Mouse (Mus musculus): Measurements from ENCODE around the gene Il12rb2. TPM values are rescaled to one million over a fixed set of nuclear protein-coding genes. Genes with fewer than 3 reads are reported as not detected.
A peak's percentile ranks its signal among the peaks of the same experiment; 100 is the strongest.

Gene Il12rb2
- polyA plus RNA-seq, 1 experiment from 2014 or later, result not detected

- Histone ChIP-seq H3K9ac (ENCODE audit: low read depth, low read length) (no peak overlapping the region), H3K27me3 (replicated peaks; ENCODE audit: control insufficient read depth, insufficient read depth, low read length) (no peaks in the 10 kb centered on the region), H3K36me3 (ENCODE audit: control insufficient read depth, insufficient read depth) (no peaks in the 10 kb centered on the region), H3K4me2 (replicated peaks; ENCODE audit: low read depth) (no peak overlapping the region), H3K27ac (ENCODE audit: low read depth, low read length) (no peak overlapping the region), H3K9me3 (ENCODE audit: control insufficient read depth) (no peaks in the 10 kb centered on the region), H3K4me1 (replicated peaks; ENCODE audit: control insufficient read depth, insufficient read depth, low read length) (no peaks in the 10 kb centered on the region), H3K4me3 (ENCODE audit: low read depth, low read length) (no peak overlapping the region)
- 91% methylated on average over 4 of the region's 4 CpGs for WGBS
- no peak for ATAC-seq
- no peak for TF ChIP-seq CTCF (IDR thresholded peaks at IDR 0.05; ENCODE audit: low read depth)
Observed at GRCm38 (mm10) chr6:67365785-67366184, 10.2 kb downstream of the Il12rb2 start.

GRCm38 (mm10) chr6:67348065-67348464, 27.9 kb downstream of the Il12rb2 start:
- 60% methylated on average over 6 of the region's 6 CpGs for WGBS
- ATAC-seq, result no peak
- no peaks in the 10 kb centered on the region for H3K4me1 ChIP-seq (replicated peaks; ENCODE audit: control insufficient read depth, insufficient read depth, low read length)
- H3K36me3 ChIP-seq (ENCODE audit: control insufficient read depth, insufficient read depth), result no peaks in the 10 kb centered on the region
- H3K27me3 ChIP-seq (replicated peaks; ENCODE audit: control insufficient read depth, insufficient read depth, low read length), result no peaks in the 10 kb centered on the region
- H3K9ac ChIP-seq (ENCODE audit: low read depth, low read length), result no peak overlapping the region
- no peak for TF ChIP-seq CTCF (IDR thresholded peaks at IDR 0.05; ENCODE audit: low read depth)
- H3K9me3 ChIP-seq (ENCODE audit: control insufficient read depth), result no peaks in the 10 kb centered on the region
- no peak overlapping the region for H3K27ac ChIP-seq (ENCODE audit: low read depth, low read length)
- no peak overlapping the region for H3K4me3 ChIP-seq (ENCODE audit: low read depth, low read length)
- H3K4me2 ChIP-seq (replicated peaks; ENCODE audit: low read depth), result no peak overlapping the region

GRCm38 (mm10) chr6:67339494-67339893, 36.5 kb downstream of the Il12rb2 start:
- H3K9ac ChIP-seq (ENCODE audit: low read depth, low read length), result no peak overlapping the region
- no peak for TF ChIP-seq CTCF (IDR thresholded peaks at IDR 0.05; ENCODE audit: low read depth)
- no peak overlapping the region for H3K4me2 ChIP-seq (replicated peaks; ENCODE audit: low read depth)
- H3K4me3 ChIP-seq (ENCODE audit: low read depth, low read length), result no peak overlapping the region
- H3K9me3 ChIP-seq (ENCODE audit: control insufficient read depth), result no peaks in the 10 kb centered on the region
- H3K27ac ChIP-seq (ENCODE audit: low read depth, low read length), result no peak overlapping the region
- no peaks in the 10 kb centered on the region for H3K27me3 ChIP-seq (replicated peaks; ENCODE audit: control insufficient read depth, insufficient read depth, low read length)
- no peak for ATAC-seq
- no peaks in the 10 kb centered on the region for H3K36me3 ChIP-seq (ENCODE audit: control insufficient read depth, insufficient read depth)
- no peaks in the 10 kb centered on the region for H3K4me1 ChIP-seq (replicated peaks; ENCODE audit: control insufficient read depth, insufficient read depth, low read length)

GRCm38 (mm10) chr6:67337943-67338342, 38.0 kb downstream of the Il12rb2 start:
- no peak for TF ChIP-seq CTCF (IDR thresholded peaks at IDR 0.05; ENCODE audit: low read depth)
- H3K27ac ChIP-seq (ENCODE audit: low read depth, low read length), result no peak overlapping the region
- no peaks in the 10 kb centered on the region for H3K4me1 ChIP-seq (replicated peaks; ENCODE audit: control insufficient read depth, insufficient read depth, low read length)
- no peaks in the 10 kb centered on the region for H3K27me3 ChIP-seq (replicated peaks; ENCODE audit: control insufficient read depth, insufficient read depth, low read length)
- no peak overlapping the region for H3K4me2 ChIP-seq (replicated peaks; ENCODE audit: low read depth)
- H3K9me3 ChIP-seq (ENCODE audit: control insufficient read depth), result no peaks in the 10 kb centered on the region
- no peaks in the 10 kb centered on the region for H3K36me3 ChIP-seq (ENCODE audit: control insufficient read depth, insufficient read depth)
- no peak overlapping the region for H3K9ac ChIP-seq (ENCODE audit: low read depth, low read length)
- no peak for ATAC-seq
- H3K4me3 ChIP-seq (ENCODE audit: low read depth, low read length), result no peak overlapping the region

GRCm38 (mm10) chr6:67323788-67324187, 52.2 kb downstream of the Il12rb2 start:
- Histone ChIP-seq H3K27ac (ENCODE audit: low read depth, low read length) (no peak overlapping the region), H3K9me3 (ENCODE audit: control insufficient read depth) (no peaks in the 10 kb centered on the region), H3K4me2 (replicated peaks; ENCODE audit: low read depth) (no peak overlapping the region), H3K27me3 (replicated peaks; ENCODE audit: control insufficient read depth, insufficient read depth, low read length) (no peaks in the 10 kb centered on the region), H3K4me1 (replicated peaks; ENCODE audit: control insufficient read depth, insufficient read depth, low read length) (no peaks in the 10 kb centered on the region), H3K4me3 (ENCODE audit: low read depth, low read length) (no peak overlapping the region), H3K9ac (ENCODE audit: low read depth, low read length) (no peak overlapping the region), H3K36me3 (ENCODE audit: control insufficient read depth, insufficient read depth) (no peaks in the 10 kb centered on the region)
- ATAC-seq, result no peak
- TF ChIP-seq CTCF (IDR thresholded peaks at IDR 0.05; ENCODE audit: low read depth), result no peak
- WGBS, result 85% methylated on average over 3 of the region's 3 CpGs

- H3K9me3 ChIP-seq (ENCODE audit: control insufficient read depth), result no peaks in the 10 kb centered on the region
- peak; percentile 85 for ATAC-seq
- H3K36me3 ChIP-seq (ENCODE audit: control insufficient read depth, insufficient read depth), result no peaks in the 10 kb centered on the region
- no peak overlapping the region for H3K4me3 ChIP-seq (ENCODE audit: low read depth, low read length)
- H3K4me2 ChIP-seq (replicated peaks; ENCODE audit: low read depth), result no peak overlapping the region
- no peaks in the 10 kb centered on the region for H3K4me1 ChIP-seq (replicated peaks; ENCODE audit: control insufficient read depth, insufficient read depth, low read length)
- TF ChIP-seq CTCF (IDR thresholded peaks at IDR 0.05; ENCODE audit: low read depth), result peak; percentile 88
- no peak overlapping the region for H3K9ac ChIP-seq (ENCODE audit: low read depth, low read length)
- WGBS, result 15% methylated on average over 10 of the region's 10 CpGs
- H3K27me3 ChIP-seq (replicated peaks; ENCODE audit: control insufficient read depth, insufficient read depth, low read length), result no peaks in the 10 kb centered on the region
- no peak overlapping the region for H3K27ac ChIP-seq (ENCODE audit: low read depth, low read length)
Observed at GRCm38 (mm10) chr6:67318451-67318850, 57.5 kb downstream of the Il12rb2 start.

- Histone ChIP-seq H3K9me3 (ENCODE audit: control insufficient read depth) (no peaks in the 10 kb centered on the region), H3K27ac (ENCODE audit: low read depth, low read length) (no peak overlapping the region), H3K4me3 (ENCODE audit: low read depth, low read length) (no peak overlapping the region), H3K4me1 (replicated peaks; ENCODE audit: control insufficient read depth, insufficient read depth, low read length) (no peaks in the 10 kb centered on the region), H3K4me2 (replicated peaks; ENCODE audit: low read depth) (no peak overlapping the region), H3K9ac (ENCODE audit: low read depth, low read length) (no peak overlapping the region), H3K27me3 (replicated peaks; ENCODE audit: control insufficient read depth, insufficient read depth, low read length) (no peaks in the 10 kb centered on the region), H3K36me3 (ENCODE audit: control insufficient read depth, insufficient read depth) (no peaks in the 10 kb centered on the region)
- no peak for TF ChIP-seq CTCF (IDR thresholded peaks at IDR 0.05; ENCODE audit: low read depth)
- WGBS, result 80% methylated on average over 8 of the region's 8 CpGs
- ATAC-seq, result no peak
Observed at GRCm38 (mm10) chr6:67317827-67318338, 58.1 kb downstream of the Il12rb2 start.

All from intestine, postnatal 0 days (tissue).